Mouse (Mus musculus) intestine, embryonic 16.5 days (tissue): ENCODE measurements around the gene Dse. TPM values are rescaled to one million over a fixed set of nuclear protein-coding genes. Genes with fewer than 3 reads are reported as not detected.

Source experiments
- polyA plus RNA-seq: library from polyadenylated mRNA; unstranded; fragments of >200 nt; fragmentation: Nextera tagmentation; extraction: Ambion mirVana; gene quantifications from 2 replicates; pipeline ENCODE4 v1.2.1, GENCODE M21; 2015

Dse gene
- polyA plus RNA-seq, 1 experiment from 2014 or later: 13.6 TPM

Other genes with a start within 250 kb of the Dse start
- gene Rwdd1, start 188.1 kb downstream of the Dse start, polyA plus RNA-seq: 84.4 and 95.3 TPM in 2 replicates
- not detected in 2 replicates for gene Trappc3l, start 170.1 kb downstream of the Dse start, polyA plus RNA-seq
- not detected in 2 replicates for gene Calhm4, start 163.4 kb downstream of the Dse start, polyA plus RNA-seq
- 0.94 and 1.1 TPM in 2 replicates for gene Calhm5, start 111.2 kb downstream of the Dse start, polyA plus RNA-seq
- gene Calhm6, start 79.7 kb downstream of the Dse start, polyA plus RNA-seq: 1.4 and 1.7 TPM in 2 replicates
- gene Tspyl1, start 74.5 kb upstream of the Dse start, polyA plus RNA-seq: 49.2 and 51.2 TPM in 2 replicates
- 12.8 and 13.6 TPM in 2 replicates for gene Tspyl4, start 89.7 kb upstream of the Dse start, polyA plus RNA-seq
- gene Col10a1, start 182.3 kb upstream of the Dse start, polyA plus RNA-seq: 0.06 and 0.11 TPM in 2 replicates
- 12.5 and 13.4 TPM in 2 replicates for gene Nt5dc1, start 210.8 kb upstream of the Dse start, polyA plus RNA-seq